Mouse (Mus musculus): ENCODE measurements around the gene Gm3183. TPM values are rescaled to one million over a fixed set of nuclear protein-coding genes. Genes with fewer than 3 reads are reported as not detected.
"Not testable (repeated sequence)": the region's sequence is repeated elsewhere in the genome, so short reads cannot be mapped to it uniquely, and the experiment has no call there.

Gm3183 gene
- not detected in 2 replicates for polyA plus RNA-seq (2015; fragmentation: Nextera tagmentation; extraction: Ambion mirVana)

GRCm38 (mm10) chr5:94865136-94865535, at the start of gene Gm3183:
Gene Gm3183 (plus strand): TSS chr5:94865436.
- H3K4me3 ChIP-seq; H3K36me3 ChIP-seq; H3K4me1 ChIP-seq (replicated peaks); H3K9ac ChIP-seq; H3K27ac ChIP-seq; H3K9me3 ChIP-seq; H3K27me3 ChIP-seq; H3K4me2 ChIP-seq; ATAC-seq (ENCODE audit: low FRiP score): not testable (repeated sequence)
- WGBS: no CpG with 5 or more reads among the region's 1 CpGs

Other genes starting within 250 kb of the Gm3183 start
- gene Gm3147, start 249.1 kb upstream of the Gm3183 start, polyA plus RNA-seq (2015; fragmentation: Nextera tagmentation; extraction: Ambion mirVana): not detected in 2 replicates
- gene Gm6509, start 241.5 kb upstream of the Gm3183 start, polyA plus RNA-seq (2015; fragmentation: Nextera tagmentation; extraction: Ambion mirVana): not detected in 2 replicates
- not detected in 2 replicates for gene Gm6205, start 217.1 kb upstream of the Gm3183 start, polyA plus RNA-seq (2015; fragmentation: Nextera tagmentation; extraction: Ambion mirVana)
- gene Gm6367, start 123.2 kb downstream of the Gm3183 start, polyA plus RNA-seq (2015; fragmentation: Nextera tagmentation; extraction: Ambion mirVana): not detected in 2 replicates
- gene Gm7942, start 241.5 kb downstream of the Gm3183 start, polyA plus RNA-seq (2015; fragmentation: Nextera tagmentation; extraction: Ambion mirVana): not detected in 2 replicates

Measured in hindbrain, embryonic 13.5 days (tissue).